Mouse (Mus musculus) megakaryocyte, embryonic 14.5 days (primary cell): ENCODE data around the gene Tirap.

Experiments
- FLI1 ChIP-seq: IDR thresholded peaks from 2 replicates; pipeline ENCODE4 v1.6.1; 2012; ENCODE audit warnings: low read length, inconsistent platforms, mixed read lengths
- GATA1 ChIP-seq: IDR thresholded peaks from 3 replicates; pipeline ENCODE4 v1.6.1; 2012; ENCODE audit warnings: mixed read lengths, low read length, inconsistent platforms, borderline replicate concordance

- TF ChIP-seq GATA1 (no peak), FLI1 (no peak)
These were observed 23.9 kb downstream of the Tirap start for GRCm38 (mm10) chr9:35176124-35176659.
